Mouse (Mus musculus): Measurements from ENCODE around the gene Elmo1. TPM values are rescaled to one million over a fixed set of nuclear protein-coding genes. Genes with fewer than 3 reads are reported as not detected.

The Elmo1 gene
- total and polyA plus RNA-seq, 2 experiments from 2014 or later: 35.2 to 36.4 TPM

DNA sequence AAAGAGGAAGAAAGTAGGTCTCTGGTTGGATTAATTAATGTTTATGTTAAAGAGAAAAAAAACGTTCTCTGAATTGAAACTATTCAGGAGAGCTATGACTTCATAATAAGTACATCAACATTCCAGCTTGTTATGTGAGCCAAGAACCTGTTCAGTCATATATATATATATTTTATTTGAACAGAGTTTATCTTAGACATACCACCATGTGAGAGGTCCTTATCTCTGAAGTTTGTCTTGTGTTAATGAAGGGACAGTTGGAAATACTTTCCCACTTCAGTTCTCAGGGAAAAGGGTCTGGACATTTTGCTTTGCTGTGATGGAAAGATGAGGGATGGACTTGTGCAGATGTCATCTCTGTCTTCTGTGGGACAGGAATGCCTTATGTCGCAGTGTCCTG lies 74.4 kb downstream of the Elmo1 start:
- H3K9me3 ChIP-seq (ENCODE audit: low read length): no peaks in the 10 kb centered on the region
- no peaks in the 10 kb centered on the region for H3K4me1 ChIP-seq (ENCODE audit: insufficient read depth, low read length)
- H3K9ac ChIP-seq (replicated peaks; ENCODE audit: low read length, poor library complexity, severe bottlenecking): no peak overlapping the region
- H3K27ac ChIP-seq (ENCODE audit: low read depth, low read length): no peak overlapping the region
- DNase-seq (ENCODE audit: low spot score) (no peak), ATAC-seq (ENCODE audit: low FRiP score) (no peak)
- WGBS: 81% methylated on average over 2 of the region's 2 CpGs
- no peak overlapping the region for H3K4me3 ChIP-seq (ENCODE audit: low read depth, low read length)
- H3K36me3 ChIP-seq (ENCODE audit: insufficient read depth, low read length): no peaks in the 10 kb centered on the region
- H3K4me2 ChIP-seq (ENCODE audit: low read depth, low read length, poor library complexity, severe bottlenecking): no peak overlapping the region
- no peaks in the 10 kb centered on the region for H3K27me3 ChIP-seq (ENCODE audit: insufficient read depth, low read length)
- TF ChIP-seq CTCF (IDR thresholded peaks at IDR 0.05): no peak

DNA sequence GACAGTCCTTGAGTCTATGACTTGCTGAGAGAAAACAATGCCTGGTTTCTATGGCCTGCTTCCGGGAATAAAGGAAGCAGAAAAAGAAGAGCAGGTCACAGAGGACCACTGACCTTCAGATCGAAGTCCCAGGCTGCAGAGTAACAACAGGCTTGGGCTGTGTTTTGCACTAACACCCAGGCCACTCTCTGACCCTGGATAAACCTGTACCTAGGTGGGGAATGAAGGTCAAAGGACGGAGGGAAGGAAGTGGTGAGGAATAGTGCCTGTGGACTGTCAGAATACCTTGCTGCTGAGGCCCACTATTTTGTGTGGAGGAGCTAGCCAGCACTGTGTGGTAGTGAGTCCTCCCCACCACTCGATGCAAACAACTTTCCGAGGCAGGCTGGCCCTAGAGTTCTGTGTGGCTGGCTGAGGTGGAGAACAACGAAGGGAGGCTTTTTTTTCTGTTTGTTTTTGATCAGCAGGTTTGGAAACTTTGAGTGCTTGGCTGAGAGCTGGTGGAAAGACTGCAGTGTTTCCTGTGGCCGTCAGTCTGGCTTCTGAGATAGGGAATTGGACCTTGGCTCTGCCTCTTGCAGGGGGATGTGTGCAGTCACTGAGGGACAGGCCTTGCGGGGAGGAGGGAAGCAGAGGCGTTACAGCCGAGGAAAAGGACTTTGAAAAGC lies 83.7 kb downstream of the Elmo1 start:
- Histone ChIP-seq H3K27ac (ENCODE audit: low read depth, low read length) (no peak overlapping the region), H3K9me3 (ENCODE audit: low read length) (no peaks in the 10 kb centered on the region), H3K9ac (replicated peaks; ENCODE audit: low read length, poor library complexity, severe bottlenecking) (no peak overlapping the region), H3K36me3 (ENCODE audit: insufficient read depth, low read length) (no peaks in the 10 kb centered on the region), H3K4me3 (ENCODE audit: low read depth, low read length) (no peak overlapping the region), H3K27me3 (ENCODE audit: insufficient read depth, low read length) (no peaks in the 10 kb centered on the region), H3K4me2 (ENCODE audit: low read depth, low read length, poor library complexity, severe bottlenecking) (no peak overlapping the region), H3K4me1 (ENCODE audit: insufficient read depth, low read length) (no peaks in the 10 kb centered on the region)
- no peak for ATAC-seq (ENCODE audit: low FRiP score)
- no peak for TF ChIP-seq CTCF (IDR thresholded peaks at IDR 0.05)
- DNase-seq (ENCODE audit: low spot score): no peak
- 44% methylated on average over 10 of the region's 10 CpGs for WGBS

- no peak overlapping the region for H3K4me2 ChIP-seq (ENCODE audit: low read depth, low read length, poor library complexity, severe bottlenecking)
- TF ChIP-seq CTCF (IDR thresholded peaks at IDR 0.05): no peak
- H3K9ac ChIP-seq (replicated peaks; ENCODE audit: low read length, poor library complexity, severe bottlenecking): no peak overlapping the region
- no peaks in the 10 kb centered on the region for H3K9me3 ChIP-seq (ENCODE audit: low read length)
- no peaks in the 10 kb centered on the region for H3K4me1 ChIP-seq (ENCODE audit: insufficient read depth, low read length)
- no peak overlapping the region for H3K4me3 ChIP-seq (ENCODE audit: low read depth, low read length)
- ATAC-seq (ENCODE audit: low FRiP score) (no peak), DNase-seq (ENCODE audit: low spot score) (no peak)
- no peaks in the 10 kb centered on the region for H3K27me3 ChIP-seq (ENCODE audit: insufficient read depth, low read length)
- 67% methylated on average over 3 of the region's 3 CpGs for WGBS
- H3K27ac ChIP-seq (ENCODE audit: low read depth, low read length): no peak overlapping the region
- no peaks in the 10 kb centered on the region for H3K36me3 ChIP-seq (ENCODE audit: insufficient read depth, low read length)
Observed at GRCm38 (mm10) chr13:20174655-20175280, 84.4 kb downstream of the Elmo1 start.

DNA sequence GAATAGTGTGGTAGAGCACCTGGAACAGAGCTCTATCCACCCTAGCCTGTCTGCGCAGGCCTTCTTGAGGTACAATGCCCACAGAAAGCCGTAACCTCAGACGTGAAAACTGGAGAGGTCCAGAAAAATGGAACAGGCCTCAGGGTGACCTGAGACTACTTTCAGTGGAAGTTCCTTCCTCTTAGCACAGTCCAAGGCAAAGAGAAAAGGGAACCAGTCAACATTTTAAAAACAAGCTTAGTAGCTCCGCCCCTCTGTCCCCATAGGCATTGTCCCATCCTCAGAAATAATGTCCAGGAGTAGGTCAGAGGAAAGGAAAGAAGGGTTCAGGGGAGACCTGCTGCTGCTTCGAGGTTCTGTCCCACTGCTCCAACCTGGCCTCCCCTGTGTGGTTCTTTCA lies 90.3 kb downstream of the Elmo1 start:
- Histone ChIP-seq H3K4me3 (ENCODE audit: low read depth, low read length) (no peak overlapping the region), H3K9me3 (ENCODE audit: low read length) (no peaks in the 10 kb centered on the region), H3K36me3 (ENCODE audit: insufficient read depth, low read length) (no peaks in the 10 kb centered on the region), H3K4me1 (ENCODE audit: insufficient read depth, low read length) (no peaks in the 10 kb centered on the region), H3K27ac (ENCODE audit: low read depth, low read length) (no peak overlapping the region), H3K27me3 (ENCODE audit: insufficient read depth, low read length) (no peaks in the 10 kb centered on the region), H3K9ac (replicated peaks; ENCODE audit: low read length, poor library complexity, severe bottlenecking) (no peak overlapping the region), H3K4me2 (ENCODE audit: low read depth, low read length, poor library complexity, severe bottlenecking) (no peak overlapping the region)
- TF ChIP-seq CTCF (IDR thresholded peaks at IDR 0.05): no peak
- ATAC-seq (ENCODE audit: low FRiP score): no peak
- DNase-seq (ENCODE audit: low spot score): no peak
- 92% methylated on average over 5 of the region's 5 CpGs for WGBS

GRCm38 (mm10) chr13:20181321-20181720 lies 90.9 kb downstream of the Elmo1 start:
- Histone ChIP-seq H3K27ac (ENCODE audit: low read depth, low read length) (no peak overlapping the region), H3K4me2 (ENCODE audit: low read depth, low read length, poor library complexity, severe bottlenecking) (no peak overlapping the region), H3K4me3 (ENCODE audit: low read depth, low read length) (no peak overlapping the region), H3K9me3 (ENCODE audit: low read length) (no peaks in the 10 kb centered on the region), H3K4me1 (ENCODE audit: insufficient read depth, low read length) (no peaks in the 10 kb centered on the region), H3K36me3 (ENCODE audit: insufficient read depth, low read length) (no peaks in the 10 kb centered on the region), H3K27me3 (ENCODE audit: insufficient read depth, low read length) (no peaks in the 10 kb centered on the region), H3K9ac (replicated peaks; ENCODE audit: low read length, poor library complexity, severe bottlenecking) (no peak overlapping the region)
- no peak for ATAC-seq (ENCODE audit: low FRiP score)
- WGBS: 86% methylated on average over 4 of the region's 4 CpGs
- no peak for TF ChIP-seq CTCF (IDR thresholded peaks at IDR 0.05)
- no peak for DNase-seq (ENCODE audit: low spot score)

DNA sequence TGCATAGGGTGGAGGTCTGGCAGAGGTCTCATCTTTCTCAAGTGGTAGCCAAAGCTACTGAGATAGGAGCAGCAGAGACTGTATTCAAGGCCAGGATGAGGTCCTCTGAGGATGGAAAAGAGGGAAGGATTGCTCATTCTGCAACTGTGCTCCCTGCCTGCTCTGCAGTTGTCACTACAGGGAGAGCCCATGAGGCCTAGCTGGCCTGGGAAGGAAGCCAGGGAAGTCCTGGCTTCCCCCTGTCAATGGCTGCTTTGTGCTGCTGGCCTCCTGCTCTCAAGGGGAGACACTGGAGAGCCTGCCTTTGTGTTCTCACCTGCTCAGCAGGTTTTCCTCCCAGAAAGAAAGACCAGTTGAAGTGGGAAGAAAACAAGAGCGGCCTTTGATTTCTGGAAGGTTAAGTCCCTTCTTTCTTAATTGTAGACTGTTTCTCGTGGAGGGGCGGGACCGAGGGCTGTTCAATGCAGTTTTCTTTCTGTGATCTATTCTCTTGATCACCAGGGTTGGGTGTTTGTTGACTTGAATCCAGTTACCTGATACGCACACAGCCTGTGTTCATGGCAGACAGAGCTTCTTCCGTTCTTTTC lies 91.9 kb downstream of the Elmo1 start:
- peak; percentile 59 for DNase-seq (ENCODE audit: low spot score)
- no peaks in the 10 kb centered on the region for H3K9me3 ChIP-seq (ENCODE audit: low read length)
- no peak overlapping the region for H3K4me2 ChIP-seq (ENCODE audit: low read depth, low read length, poor library complexity, severe bottlenecking)
- H3K4me3 ChIP-seq (ENCODE audit: low read depth, low read length): no peak overlapping the region
- no peak overlapping the region for H3K9ac ChIP-seq (replicated peaks; ENCODE audit: low read length, poor library complexity, severe bottlenecking)
- 58% methylated on average over 6 of the region's 6 CpGs for WGBS
- no peak for TF ChIP-seq CTCF (IDR thresholded peaks at IDR 0.05)
- no peaks in the 10 kb centered on the region for H3K36me3 ChIP-seq (ENCODE audit: insufficient read depth, low read length)
- no peak for ATAC-seq (ENCODE audit: low FRiP score)
- H3K4me1 ChIP-seq (ENCODE audit: insufficient read depth, low read length): no peaks in the 10 kb centered on the region
- H3K27ac ChIP-seq (ENCODE audit: low read depth, low read length): peak overlapping the region; percentile 13; the same call in 1 of the 2 replicates
- H3K27me3 ChIP-seq (ENCODE audit: insufficient read depth, low read length): no peaks in the 10 kb centered on the region
